Mouse (Mus musculus): Measurements from ENCODE around the gene Fto. TPM values are rescaled to one million over a fixed set of nuclear protein-coding genes. Genes with fewer than 3 reads are reported as not detected.

Fto gene
- total RNA-seq, 1 experiment, result 16.8 TPM

GRCm38 (mm10) chr8:91318938-91319729 lies 5.8 kb downstream of the Fto start:
- Histone ChIP-seq H3K4me3 (ENCODE audit: insufficient read depth in 1 of 2, low read depth in 1 of 2, low read length in 2 of 2, poor library complexity in 1 of 2, severe bottlenecking in 1 of 2) (no peak overlapping the region), H3K36me3 (ENCODE audit: control insufficient read depth, insufficient read depth, low read length, poor library complexity, severe bottlenecking) (no peaks in the 10 kb centered on the region), H3K27ac (ENCODE audit: insufficient read depth, low read depth, low read length, poor library complexity, severe bottlenecking) (no peak overlapping the region), H3K9ac (ENCODE audit: insufficient read depth, low read depth, low read length, poor library complexity, severe bottlenecking) (no peak overlapping the region), H3K9me3 (ENCODE audit: control insufficient read depth, insufficient read depth, low read depth, low read length) (no peaks in the 10 kb centered on the region), H3K4me1 (ENCODE audit: control insufficient read depth in 2 of 2, insufficient read depth in 2 of 2, low read length in 2 of 2, poor library complexity in 1 of 2) (no peaks in the 10 kb centered on the region)
- no peak for TF ChIP-seq HCFC1 (IDR thresholded peaks at IDR 0.05; ENCODE audit: borderline replicate concordance, insufficient read depth, low read length)
- no peak for TF ChIP-seq MAFK (IDR thresholded peaks at IDR 0.05; ENCODE audit: insufficient read depth, low read depth, low read length)
- no peak for TF ChIP-seq ZC3H11A (IDR thresholded peaks at IDR 0.05; ENCODE audit: borderline replicate concordance, low read depth, low read length)
- TF ChIP-seq CHD2 (IDR thresholded peaks at IDR 0.05; ENCODE audit: low read depth, low read length), result no peak
- TF ChIP-seq ZNF384 (IDR thresholded peaks at IDR 0.05; ENCODE audit: low read depth, low read length), result no peak
- no peak for DNase-seq (ENCODE audit: low read depth, low spot score)
- in situ Hi-C loops (cut with MboI; ENCODE audit: low sequenced_read_pairs in 2 of 2, unreplicated experiment in 2 of 2), result no loop called here

GRCm38 (mm10) chr8:91323511-91323910 lies 10.2 kb downstream of the Fto start:
- TF ChIP-seq ZNF384 (IDR thresholded peaks at IDR 0.05; ENCODE audit: low read depth, low read length) (no peak), ZC3H11A (IDR thresholded peaks at IDR 0.05; ENCODE audit: borderline replicate concordance, low read depth, low read length) (no peak), HCFC1 (IDR thresholded peaks at IDR 0.05; ENCODE audit: borderline replicate concordance, insufficient read depth, low read length) (no peak), CHD2 (IDR thresholded peaks at IDR 0.05; ENCODE audit: low read depth, low read length) (no peak), MAFK (IDR thresholded peaks at IDR 0.05; ENCODE audit: insufficient read depth, low read depth, low read length) (no peak)
- in situ Hi-C loops (cut with MboI; ENCODE audit: low sequenced_read_pairs in 2 of 2, unreplicated experiment in 2 of 2), result no loop called here
- Histone ChIP-seq H3K36me3 (ENCODE audit: control insufficient read depth, insufficient read depth, low read length, poor library complexity, severe bottlenecking) (no peaks in the 10 kb centered on the region), H3K4me1 (ENCODE audit: control insufficient read depth in 2 of 2, insufficient read depth in 2 of 2, low read length in 2 of 2, poor library complexity in 1 of 2) (peaks cover 0 to 8% of the 10 kb centered on the region in 2 experiments; a peak in 1 of 4 replicates), H3K4me3 (ENCODE audit: insufficient read depth in 1 of 2, low read depth in 1 of 2, low read length in 2 of 2, poor library complexity in 1 of 2, severe bottlenecking in 1 of 2) (no peak overlapping the region), H3K27ac (ENCODE audit: insufficient read depth, low read depth, low read length, poor library complexity, severe bottlenecking) (no peak overlapping the region), H3K9ac (ENCODE audit: insufficient read depth, low read depth, low read length, poor library complexity, severe bottlenecking) (no peak overlapping the region), H3K9me3 (ENCODE audit: control insufficient read depth, insufficient read depth, low read depth, low read length) (no peaks in the 10 kb centered on the region)
- DNase-seq (ENCODE audit: low read depth, low spot score), result no peak

- no peak overlapping the region for H3K27ac ChIP-seq (ENCODE audit: insufficient read depth, low read depth, low read length, poor library complexity, severe bottlenecking)
- in situ Hi-C loops (cut with MboI; ENCODE audit: low sequenced_read_pairs in 2 of 2, unreplicated experiment in 2 of 2), result no loop called here
- TF ChIP-seq CHD2 (IDR thresholded peaks at IDR 0.05; ENCODE audit: low read depth, low read length), result no peak
- no peak for TF ChIP-seq HCFC1 (IDR thresholded peaks at IDR 0.05; ENCODE audit: borderline replicate concordance, insufficient read depth, low read length)
- TF ChIP-seq ZNF384 (IDR thresholded peaks at IDR 0.05; ENCODE audit: low read depth, low read length), result no peak
- TF ChIP-seq ZC3H11A (IDR thresholded peaks at IDR 0.05; ENCODE audit: borderline replicate concordance, low read depth, low read length), result no peak
- TF ChIP-seq MAFK (IDR thresholded peaks at IDR 0.05; ENCODE audit: insufficient read depth, low read depth, low read length), result no peak
- DNase-seq (ENCODE audit: low read depth, low spot score), result no peak
- no peak overlapping the region for H3K4me3 ChIP-seq (ENCODE audit: insufficient read depth in 1 of 2, low read depth in 1 of 2, low read length in 2 of 2, poor library complexity in 1 of 2, severe bottlenecking in 1 of 2)
- H3K36me3 ChIP-seq (ENCODE audit: control insufficient read depth, insufficient read depth, low read length, poor library complexity, severe bottlenecking), result no peaks in the 10 kb centered on the region
- H3K4me1 ChIP-seq (ENCODE audit: control insufficient read depth in 2 of 2, insufficient read depth in 2 of 2, low read length in 2 of 2, poor library complexity in 1 of 2), result peaks cover 0 to 10% of the 10 kb centered on the region in 2 experiments; a peak in 1 of 4 replicates
- H3K9ac ChIP-seq (ENCODE audit: insufficient read depth, low read depth, low read length, poor library complexity, severe bottlenecking), result no peak overlapping the region
- H3K9me3 ChIP-seq (ENCODE audit: control insufficient read depth, insufficient read depth, low read depth, low read length), result no peaks in the 10 kb centered on the region
Observed at GRCm38 (mm10) chr8:91324271-91324670, 10.9 kb downstream of the Fto start.

DNA sequence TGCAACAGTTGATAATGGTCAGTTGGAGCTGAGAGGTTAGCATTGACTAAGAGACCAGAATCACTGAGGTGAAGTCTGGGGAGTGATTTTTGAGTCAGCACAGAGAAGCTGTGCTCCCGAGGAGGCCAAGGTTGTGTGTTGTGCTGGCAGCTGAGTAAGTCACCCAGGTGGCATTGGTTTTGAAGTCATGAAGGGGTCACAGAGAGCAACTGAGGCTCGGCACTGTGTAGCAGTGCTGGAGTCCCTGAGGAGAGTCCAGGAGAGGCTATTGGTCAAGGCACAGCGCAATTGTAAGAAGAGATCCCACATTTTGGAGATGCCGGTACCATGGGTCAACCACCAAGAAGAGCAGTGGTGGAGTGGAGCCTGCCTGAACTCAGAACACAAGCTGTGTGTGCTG lies 11.6 kb downstream of the Fto start:
- Histone ChIP-seq H3K4me1 (ENCODE audit: control insufficient read depth in 2 of 2, insufficient read depth in 2 of 2, low read length in 2 of 2, poor library complexity in 1 of 2) (peaks cover 0 to 10% of the 10 kb centered on the region in 2 experiments; a peak in 1 of 4 replicates), H3K9ac (ENCODE audit: insufficient read depth, low read depth, low read length, poor library complexity, severe bottlenecking) (no peak overlapping the region), H3K4me3 (ENCODE audit: insufficient read depth in 1 of 2, low read depth in 1 of 2, low read length in 2 of 2, poor library complexity in 1 of 2, severe bottlenecking in 1 of 2) (no peak overlapping the region), H3K36me3 (ENCODE audit: control insufficient read depth, insufficient read depth, low read length, poor library complexity, severe bottlenecking) (no peaks in the 10 kb centered on the region), H3K27ac (ENCODE audit: insufficient read depth, low read depth, low read length, poor library complexity, severe bottlenecking) (no peak overlapping the region), H3K9me3 (ENCODE audit: control insufficient read depth, insufficient read depth, low read depth, low read length) (no peaks in the 10 kb centered on the region)
- DNase-seq (ENCODE audit: low read depth, low spot score), result no peak
- TF ChIP-seq CHD2 (IDR thresholded peaks at IDR 0.05; ENCODE audit: low read depth, low read length), result no peak
- TF ChIP-seq ZC3H11A (IDR thresholded peaks at IDR 0.05; ENCODE audit: borderline replicate concordance, low read depth, low read length), result no peak
- no peak for TF ChIP-seq MAFK (IDR thresholded peaks at IDR 0.05; ENCODE audit: insufficient read depth, low read depth, low read length)
- no peak for TF ChIP-seq HCFC1 (IDR thresholded peaks at IDR 0.05; ENCODE audit: borderline replicate concordance, insufficient read depth, low read length)
- TF ChIP-seq ZNF384 (IDR thresholded peaks at IDR 0.05; ENCODE audit: low read depth, low read length), result no peak
- in situ Hi-C loops (cut with MboI; ENCODE audit: low sequenced_read_pairs in 2 of 2, unreplicated experiment in 2 of 2), result no loop called here
